Mouse (Mus musculus) lung, adult 2 months (tissue): ENCODE data around the gene Gm2115.

Experiments
- CTCF ChIP-seq: fragments of 200-500 bp; IDR thresholded peaks from 2 replicates; pipeline ENCODE4 v1.5.1; 2011; ENCODE audit warnings: mild to moderate bottlenecking, low read length, control low read depth; ENCODE audit not compliant: insufficient read depth
- POLR2A ChIP-seq: fragments of 200-500 bp; IDR thresholded peaks from 2 replicates; pipeline ENCODE4 v1.6.1; 2011; ENCODE audit warnings: low read depth, mild to moderate bottlenecking, control low read depth, low read length, borderline replicate concordance; ENCODE audit errors: extremely low read depth

DNA sequence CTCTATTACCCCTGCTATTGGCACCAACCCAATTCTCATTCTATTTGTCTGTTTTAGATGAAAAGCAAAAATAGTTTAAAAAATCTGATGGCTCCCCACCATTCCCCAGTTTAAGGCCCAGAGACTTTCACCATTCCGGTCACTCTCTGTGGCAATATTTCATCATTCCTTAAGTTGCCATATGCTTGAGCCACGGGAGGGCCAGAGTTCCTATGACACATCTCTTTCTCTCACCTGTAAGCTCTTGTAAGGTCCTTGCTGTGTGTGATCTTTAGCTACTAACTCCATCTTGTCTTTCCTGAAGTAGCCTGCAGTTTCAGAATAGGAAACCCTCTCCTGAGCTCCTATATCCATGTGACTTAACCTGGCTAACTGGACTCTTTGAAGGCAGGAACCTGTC lies 90.2 kb downstream of the Gm2115 start:
- TF ChIP-seq CTCF (no peak), POLR2A (no peak)
